Mouse (Mus musculus) heart, embryonic 11.5 days (tissue): ENCODE data around the gene Armc9. TPM values are rescaled to one million over a fixed set of nuclear protein-coding genes. Genes with fewer than 3 reads are reported as not detected.

Source experiments
- ATAC-seq: fragments of 200-750 bp; cut with Nextera tagmentation; replicated peaks from 2 replicates; pipeline ENCODE4 v1.8.0; 2017; ENCODE audit warnings: moderate library complexity; ENCODE audit not compliant: insufficient number of reproducible peaks, low FRiP score, low TSS enrichment
- H3K27ac ChIP-seq: fragments of 300-500 bp; sonication (generic); 2 replicates; pipeline ENCODE4 v1.5.1; 2014; ENCODE audit warnings: mild to moderate bottlenecking, low read depth, low read length
- H3K27me3 ChIP-seq: fragments of 300-500 bp; sonication (generic); 2 replicates; pipeline ENCODE4 v1.6.1; 2014; ENCODE audit warnings: mild to moderate bottlenecking, low read length, mixed read lengths; ENCODE audit not compliant: control insufficient read depth, insufficient read depth
- H3K36me3 ChIP-seq: fragments of 300-500 bp; sonication (generic); 2 replicates; pipeline ENCODE4 v1.6.1; 2014; ENCODE audit warnings: mild to moderate bottlenecking, low read length, moderate library complexity, mixed read lengths; ENCODE audit not compliant: control insufficient read depth, insufficient read depth
- H3K4me1 ChIP-seq: fragments of 300-500 bp; sonication (generic); 2 replicates; pipeline ENCODE4 v1.6.1; 2014; ENCODE audit warnings: low read length; ENCODE audit not compliant: control insufficient read depth, insufficient read depth
- H3K4me2 ChIP-seq: fragments of 300-500 bp; sonication (generic); 2 replicates; pipeline ENCODE4 v1.6.1; 2014; ENCODE audit warnings: mild to moderate bottlenecking, moderate library complexity
- H3K4me3 ChIP-seq: fragments of 300-500 bp; sonication (generic); 2 replicates; pipeline ENCODE4 v1.5.1; 2014; ENCODE audit warnings: low read depth, low read length
- H3K9ac ChIP-seq: fragments of 300-500 bp; sonication (generic); 2 replicates; pipeline ENCODE4 v1.6.1; 2014; ENCODE audit warnings: mild to moderate bottlenecking, low read depth, low read length, moderate library complexity
- H3K9me3 ChIP-seq: fragments of 300-500 bp; sonication (generic); replicated peaks from 2 replicates; pipeline ENCODE4 v1.6.1; 2016; ENCODE audit warnings: low read length; ENCODE audit not compliant: control insufficient read depth
- WGBS: fragments of 180-500 bp; shearing (Covaris S2); extraction: QIAGEN DNeasy Blood & Tissue Kit; methylation state at CpG from one replicate; pipeline ENCODE4 v1.1.7; 2014; ENCODE audit not compliant: insufficient replicate concordance; 5-methylcytosine and 5-hydroxymethylcytosine counted together
- polyA plus RNA-seq: library from polyadenylated mRNA; unstranded; fragments of >200 nt; fragmentation: Nextera tagmentation; extraction: Ambion mirVana; gene quantifications from 2 replicates; pipeline ENCODE4 v1.2.1, GENCODE M21; 2014

Armc9 gene
- polyA plus RNA-seq, 1 experiment from 2014 or later, result 14.7 TPM

DNA sequence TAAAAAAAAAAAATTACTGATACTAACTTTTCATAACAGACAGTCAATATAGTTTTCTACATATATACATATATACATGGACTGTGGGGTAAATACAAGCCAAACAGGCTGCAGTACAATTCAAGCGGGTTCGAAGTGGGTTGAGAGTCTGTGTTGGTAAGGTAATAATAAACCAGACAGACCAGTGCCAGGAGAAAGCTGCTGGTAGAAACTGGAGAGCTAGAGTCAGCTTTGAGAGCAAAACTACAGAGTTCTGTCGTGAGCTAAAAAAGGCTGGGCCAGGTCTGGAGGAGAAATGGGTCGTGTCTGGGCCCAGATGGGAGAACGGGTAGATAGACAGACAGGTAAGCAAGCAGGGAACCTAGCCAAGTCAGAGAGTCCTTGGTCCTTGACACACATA lies 129.5 kb downstream of the Armc9 start:
- no peak overlapping the region for H3K27ac ChIP-seq
- 81% methylated on average over 5 of the region's 5 CpGs for WGBS

GRCm38 (mm10) chr1:86285295-86285694 lies 130.7 kb downstream of the Armc9 start:
- H3K4me3 ChIP-seq, result no peak overlapping the region
- ATAC-seq, result no peak
- H3K27ac ChIP-seq, result no peak overlapping the region
- H3K9me3 ChIP-seq, result no peaks in the 10 kb centered on the region
- no peaks in the 10 kb centered on the region for H3K36me3 ChIP-seq
- 79% methylated on average over 6 of the region's 6 CpGs for WGBS
- no peaks in the 10 kb centered on the region for H3K27me3 ChIP-seq
- H3K9ac ChIP-seq, result no peak overlapping the region
- H3K4me2 ChIP-seq, result no peak overlapping the region
- H3K4me1 ChIP-seq, result no peaks in the 10 kb centered on the region

More for the DNA sequence above, 129.5 kb downstream of the Armc9 start:
- no peaks in the 10 kb centered on the region for H3K9me3 ChIP-seq
- no peak overlapping the region for H3K9ac ChIP-seq
- H3K4me3 ChIP-seq, result no peak overlapping the region
- H3K27me3 ChIP-seq, result no peaks in the 10 kb centered on the region
- H3K36me3 ChIP-seq, result no peaks in the 10 kb centered on the region
- ATAC-seq, result no peak
- H3K4me1 ChIP-seq, result no peaks in the 10 kb centered on the region
- no peak overlapping the region for H3K4me2 ChIP-seq

DNA sequence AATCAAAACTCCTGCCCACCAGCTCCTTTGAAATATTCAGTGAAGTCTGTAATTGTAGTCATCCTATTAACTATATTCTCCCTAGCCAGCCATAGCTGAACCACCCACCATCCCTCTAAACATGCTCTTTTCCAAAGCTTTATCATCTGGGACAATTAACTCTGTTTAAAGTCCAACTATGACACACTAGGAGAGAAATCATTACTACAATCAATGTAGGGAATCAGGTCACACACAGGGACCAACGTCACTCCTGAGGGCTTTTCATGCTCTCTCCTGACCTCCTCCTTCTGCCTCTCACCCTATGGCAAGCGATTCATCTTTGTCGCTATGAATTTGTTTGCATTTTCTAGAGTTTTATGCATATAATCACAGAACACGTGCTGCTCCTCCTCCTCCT lies 132.9 kb downstream of the Armc9 start:
- 87% methylated on average over 4 of the region's 4 CpGs for whole genome bisulfite sequencing
- no peak overlapping the region for H3K4me3 ChIP-seq
- H3K27me3 ChIP-seq, result no peaks in the 10 kb centered on the region
- H3K4me1 ChIP-seq, result no peaks in the 10 kb centered on the region
- no peak overlapping the region for H3K9ac ChIP-seq
- ATAC-seq, result no peak
- no peaks in the 10 kb centered on the region for H3K9me3 ChIP-seq
- no peak overlapping the region for H3K27ac ChIP-seq
- H3K36me3 ChIP-seq, result no peaks in the 10 kb centered on the region
- H3K4me2 ChIP-seq, result no peak overlapping the region

DNA sequence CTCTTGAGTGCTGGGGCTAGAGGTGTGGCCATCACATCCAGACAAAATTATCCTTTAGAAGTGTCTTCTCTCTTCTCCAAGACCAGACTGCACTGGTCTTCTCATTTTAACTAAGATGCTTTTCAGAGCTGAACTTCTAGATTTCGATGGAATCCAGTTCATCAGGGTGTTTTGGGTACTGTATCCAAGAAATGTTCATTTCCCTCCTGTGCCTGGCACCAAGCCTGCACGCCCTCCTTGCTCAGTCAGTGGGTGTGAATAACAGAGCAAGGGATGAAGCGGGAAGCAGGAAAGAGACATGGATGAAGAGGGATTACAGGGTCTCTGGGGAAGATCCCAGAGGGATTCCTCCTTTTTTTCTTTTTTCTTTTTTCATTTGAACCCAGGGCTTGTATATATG lies 135.9 kb downstream of the Armc9 start:
- H3K27me3 ChIP-seq, result no peaks in the 10 kb centered on the region
- H3K4me2 ChIP-seq, result no peak overlapping the region
- no peak overlapping the region for H3K27ac ChIP-seq
- ATAC-seq, result no peak
- peaks cover 6% of the 10 kb centered on the region for H3K4me1 ChIP-seq
- WGBS, result 65% methylated on average over 3 of the region's 3 CpGs
- no peak overlapping the region for H3K4me3 ChIP-seq
- no peaks in the 10 kb centered on the region for H3K9me3 ChIP-seq
- no peak overlapping the region for H3K9ac ChIP-seq
- no peaks in the 10 kb centered on the region for H3K36me3 ChIP-seq

GRCm38 (mm10) chr1:86293091-86293490 lies 138.5 kb downstream of the Armc9 start:
- Histone ChIP-seq H3K4me1 (peaks cover 6% of the 10 kb centered on the region), H3K4me3 (no peak overlapping the region), H3K9me3 (no peaks in the 10 kb centered on the region), H3K36me3 (no peaks in the 10 kb centered on the region), H3K27me3 (no peaks in the 10 kb centered on the region), H3K9ac (no peak overlapping the region), H3K27ac (no peak overlapping the region), H3K4me2 (no peak overlapping the region)
- WGBS, result 88% methylated on average over 3 of the region's 3 CpGs
- no peak for ATAC-seq

GRCm38 (mm10) chr1:86293868-86294267 lies 139.3 kb downstream of the Armc9 start:
- H3K9ac ChIP-seq, result no peak overlapping the region

DNA sequence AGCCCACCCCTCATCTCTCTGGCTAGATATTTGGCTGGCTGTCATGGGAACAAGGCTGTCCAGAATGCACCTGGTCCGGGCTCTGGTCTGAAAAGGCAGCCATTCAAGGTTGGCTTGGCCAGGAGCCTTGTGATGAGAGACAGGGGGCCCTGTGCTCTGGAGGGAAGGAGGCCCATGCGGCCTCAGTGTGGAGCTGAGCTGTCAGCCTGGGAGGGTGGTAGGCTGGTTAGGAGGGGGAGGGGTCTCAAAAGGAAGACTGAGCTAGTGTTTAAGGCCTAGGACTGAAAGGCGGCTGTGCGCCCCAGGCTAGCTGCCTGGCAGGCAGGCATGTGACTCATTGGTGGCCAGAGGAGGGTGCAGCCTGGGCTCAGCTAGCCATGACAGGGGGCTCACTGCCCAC lies 139.9 kb downstream of the Armc9 start:
- no peaks in the 10 kb centered on the region; the same call in 1 of the 2 replicates for H3K27me3 ChIP-seq
- 41% methylated on average over 4 of the region's 4 CpGs for WGBS
- H3K9me3 ChIP-seq, result no peaks in the 10 kb centered on the region
- H3K4me1 ChIP-seq, result peaks cover 10% of the 10 kb centered on the region
- no peak overlapping the region for H3K27ac ChIP-seq
- H3K9ac ChIP-seq, result peak overlapping the region; percentile 54
- no peak overlapping the region for H3K4me2 ChIP-seq
- no peaks in the 10 kb centered on the region for H3K36me3 ChIP-seq
- H3K4me3 ChIP-seq, result no peak overlapping the region
- no peak; the same call in 1 of the 2 replicates for ATAC-seq

More at GRCm38 (mm10) chr1:86293868-86294267, 139.3 kb downstream of the Armc9 start:
- WGBS, result 85% methylated on average over 5 of the region's 5 CpGs
- no peak overlapping the region for H3K4me3 ChIP-seq
- H3K27ac ChIP-seq, result no peak overlapping the region
- no peaks in the 10 kb centered on the region for H3K36me3 ChIP-seq
- no peak for ATAC-seq
- no peak overlapping the region for H3K4me2 ChIP-seq
- H3K27me3 ChIP-seq, result no peaks in the 10 kb centered on the region
- H3K9me3 ChIP-seq, result no peaks in the 10 kb centered on the region
- peaks cover 10% of the 10 kb centered on the region for H3K4me1 ChIP-seq

DNA sequence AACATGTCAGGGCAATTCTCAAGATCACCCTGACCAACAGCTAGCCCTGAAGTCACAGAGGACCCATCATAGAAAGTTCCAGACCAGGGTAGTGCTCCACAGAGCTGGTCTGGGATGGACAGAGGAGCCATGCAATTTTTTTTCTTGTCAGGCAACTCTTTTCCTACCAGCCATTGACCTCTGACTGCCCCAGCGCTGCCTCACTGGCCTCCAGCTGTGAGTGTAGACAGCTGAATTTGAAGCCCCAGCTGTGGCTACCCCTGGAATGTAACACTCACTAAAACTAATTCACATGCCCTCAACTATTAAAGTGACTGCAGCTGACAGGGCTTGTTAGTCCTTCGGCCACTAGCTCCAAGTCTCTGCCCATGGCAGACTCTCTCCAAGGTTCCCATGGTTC lies 145.5 kb downstream of the Armc9 start:
- H3K9ac ChIP-seq, result no peak overlapping the region
- no peak overlapping the region for H3K4me2 ChIP-seq
- peaks cover 7% of the 10 kb centered on the region; the same call in 1 of the 2 replicates for H3K4me1 ChIP-seq
- peaks cover 39% of the 10 kb centered on the region for H3K27me3 ChIP-seq
- no peaks in the 10 kb centered on the region for H3K36me3 ChIP-seq
- no peaks in the 10 kb centered on the region for H3K9me3 ChIP-seq
- ATAC-seq, result no peak
- WGBS, result 48% methylated on average over 2 of the region's 2 CpGs
- H3K4me3 ChIP-seq, result no peak overlapping the region
- no peak overlapping the region for H3K27ac ChIP-seq

GRCm38 (mm10) chr1:86300731-86301130 lies 146.2 kb downstream of the Armc9 start:
- WGBS, result 45% methylated on average over 7 of the region's 7 CpGs
- H3K9ac ChIP-seq, result no peak overlapping the region
- H3K9me3 ChIP-seq, result no peaks in the 10 kb centered on the region
- H3K4me3 ChIP-seq, result no peak overlapping the region
- H3K4me1 ChIP-seq, result peaks cover 7% of the 10 kb centered on the region; the same call in 1 of the 2 replicates
- ATAC-seq, result no peak
- peaks cover 43% of the 10 kb centered on the region for H3K27me3 ChIP-seq
- H3K36me3 ChIP-seq, result no peaks in the 10 kb centered on the region
- no peak overlapping the region for H3K27ac ChIP-seq
- H3K4me2 ChIP-seq, result no peak overlapping the region
